Mouse (Mus musculus) midbrain, postnatal 0 days (tissue): ENCODE measurements around the gene Cdca3. TPM values are rescaled to one million over a fixed set of nuclear protein-coding genes. Genes with fewer than 3 reads are reported as not detected.
"Not testable (repeated sequence)": the region's sequence is repeated elsewhere in the genome, so short reads cannot be mapped to it uniquely, and the experiment has no call there.

Experiments used
- ATAC-seq: fragments of 200-750 bp; cut with Nextera tagmentation; 2 replicates; pipeline ENCODE4 v1.8.0; 2017; ENCODE audit warnings: moderate number of reproducible peaks, mild to moderate bottlenecking, moderate TSS enrichment, moderate library complexity; ENCODE audit not compliant: low FRiP score
- DNase-seq: peaks from one replicate; pipeline ENCODE4 v3.0.0-alpha.2; 2015; ENCODE audit warnings: low spot score
- H3K27ac ChIP-seq: fragments of 300-500 bp; sonication (generic); 2 replicates; pipeline ENCODE4 v1.5.1; 2014; ENCODE audit warnings: low read depth, mild to moderate bottlenecking, low read length, mixed read lengths
- H3K27me3 ChIP-seq: fragments of 300-500 bp; sonication (generic); 2 replicates; pipeline ENCODE4 v1.6.1; 2014; ENCODE audit warnings: low read length, control low read depth, mixed read lengths; ENCODE audit not compliant: insufficient read depth
- H3K36me3 ChIP-seq: fragments of 300-500 bp; sonication (generic); 2 replicates; pipeline ENCODE4 v1.6.1; 2014; ENCODE audit warnings: low read length, control low read depth, mixed read lengths; ENCODE audit not compliant: insufficient read depth
- H3K4me1 ChIP-seq: fragments of 300-500 bp; sonication (generic); 2 replicates; pipeline ENCODE4 v1.6.1; 2014; ENCODE audit warnings: mild to moderate bottlenecking, control low read depth, antibody characterized with exemption, low read length, mixed read lengths; ENCODE audit not compliant: insufficient read depth
- H3K4me2 ChIP-seq: fragments of 300-500 bp; sonication (generic); 2 replicates; pipeline ENCODE4 v1.6.1; 2014; ENCODE audit warnings: low read depth, mild to moderate bottlenecking, low read length, mixed read lengths; ENCODE audit not compliant: poor library complexity, severe bottlenecking
- H3K4me3 ChIP-seq: fragments of 300-500 bp; sonication (generic); 2 replicates; pipeline ENCODE4 v1.5.1; 2014; ENCODE audit warnings: low read depth, mild to moderate bottlenecking, low read length, moderate library complexity
- H3K9ac ChIP-seq: fragments of 300-500 bp; sonication (generic); replicated peaks from 2 replicates; pipeline ENCODE4 v1.6.1; 2014; ENCODE audit warnings: mild to moderate bottlenecking, low read length, moderate library complexity, mixed read lengths; ENCODE audit not compliant: poor library complexity, severe bottlenecking
- H3K9me3 ChIP-seq: fragments of 300-500 bp; sonication (generic); 2 replicates; pipeline ENCODE4 v1.6.1; 2016; ENCODE audit warnings: low read length, control low read depth
- CTCF ChIP-seq: IDR thresholded peaks from 2 replicates; pipeline ENCODE4 v1.5.1; 2016; ENCODE audit warnings: antibody characterized with exemption, mild to moderate bottlenecking
- WGBS: fragments of 180-500 bp; shearing (Covaris S2); extraction: QIAGEN DNeasy Blood & Tissue Kit; methylation state at CpG from one replicate; pipeline ENCODE4 v1.1.7; 2014; 5-methylcytosine and 5-hydroxymethylcytosine counted together
- polyA plus RNA-seq: library from polyadenylated mRNA; unstranded; fragments of >200 nt; fragmentation: Nextera tagmentation; extraction: Ambion mirVana; gene quantifications from 2 replicates; pipeline ENCODE4 v1.2.1, GENCODE M21; 2015
- total RNA-seq: library from RNA; depleted of rRNA; stranded (reverse); fragments of >200 nt; gene quantifications from 2 replicates; pipeline ENCODE4 v1.2.3, GENCODE M21; 2014

Gene Cdca3
- total and polyA plus RNA-seq, 2 experiments from 2014 or later = 16.0 to 16.7 TPM

- WGBS = 91% methylated on average over 4 of the region's 4 CpGs
- H3K27ac ChIP-seq = no peak overlapping the region
- H3K9ac ChIP-seq = no peak overlapping the region
- TF ChIP-seq CTCF = no peak
- H3K4me1 ChIP-seq = peaks cover 6% of the 10 kb centered on the region; the same call in 1 of the 2 replicates
- 0 out of 2 replicates have a peak, but pooled peaks cover 10% of the 10 kb centered on the region for H3K36me3 ChIP-seq
- H3K9me3 ChIP-seq = no peaks in the 10 kb centered on the region
- H3K4me3 ChIP-seq = no peak overlapping the region
- H3K4me2 ChIP-seq = no peak overlapping the region
- no peak for DNase-seq
- H3K27me3 ChIP-seq = no peaks in the 10 kb centered on the region
- no peak for ATAC-seq
These were observed 22.0 kb upstream of the Cdca3 start for GRCm38 (mm10) chr6:124807366-124807765.

- ATAC-seq = no peak
- Histone ChIP-seq H3K27me3 (no peaks in the 10 kb centered on the region), H3K9me3 (no peaks in the 10 kb centered on the region), H3K4me1 (peaks cover 9% of the 10 kb centered on the region; the same call in 1 of the 2 replicates), H3K4me2 (peak overlapping the region; percentile 69), H3K4me3 (peak overlapping the region; percentile 43), H3K27ac (no peak overlapping the region), H3K36me3 (0 out of 2 replicates have a peak, but pooled peaks cover 10% of the 10 kb centered on the region), H3K9ac (no peak overlapping the region)
- TF ChIP-seq CTCF = no peak
- DNase-seq = no peak
- 89% methylated on average over 6 of the region's 6 CpGs for WGBS
These were observed 21.4 kb upstream of the Cdca3 start for GRCm38 (mm10) chr6:124807986-124808357.

GRCm38 (mm10) chr6:124808358-124809012 lies 20.9 kb upstream of the Cdca3 start, which contains the start of gene Spsb2:
Spsb2 (plus strand) TSS chr6:124808661.
- ATAC-seq = peak; percentile 8; the same call in 1 of the 2 replicates

GRCm38 (mm10) chr6:124809052-124809774 lies 20.1 kb upstream of the Cdca3 start:
- peak; percentile 79 for TF ChIP-seq CTCF
- under 1% methylated on average over 32 of the region's 35 CpGs for WGBS
- Histone ChIP-seq H3K27me3 (no peaks in the 10 kb centered on the region), H3K9ac (peak overlapping the region; percentile 54), H3K9me3 (no peaks in the 10 kb centered on the region), H3K27ac (peak overlapping the region; percentile 69), H3K4me2 (peak overlapping the region; percentile 69), H3K4me3 (peak overlapping the region; percentile 43), H3K36me3 (0 out of 2 replicates have a peak, but pooled peaks cover 10% of the 10 kb centered on the region), H3K4me1 (peaks cover 10% of the 10 kb centered on the region; the same call in 1 of the 2 replicates)
- DNase-seq = peak; percentile 83
- no peak for ATAC-seq

More at GRCm38 (mm10) chr6:124808358-124809012, 20.9 kb upstream of the Cdca3 start, which contains the start of gene Spsb2:
- WGBS = 4% methylated on average over 29 of the region's 29 CpGs
- Histone ChIP-seq H3K4me1 (peaks cover 9% of the 10 kb centered on the region; the same call in 1 of the 2 replicates), H3K4me3 (peak within 1 kb of the TSS; percentile 43), H3K9me3 (no peaks in the 10 kb centered on the region), H3K9ac (peak within 1 kb of the TSS; percentile 54), H3K36me3 (0 out of 2 replicates have a peak, but pooled peaks cover 10% of the 10 kb centered on the region), H3K27ac (peak within 1 kb of the TSS; percentile 69), H3K27me3 (no peaks in the 10 kb centered on the region), H3K4me2 (peak within 1 kb of the TSS; percentile 69)
- no peak for TF ChIP-seq CTCF
- peak; percentile 58 for DNase-seq

DNA sequence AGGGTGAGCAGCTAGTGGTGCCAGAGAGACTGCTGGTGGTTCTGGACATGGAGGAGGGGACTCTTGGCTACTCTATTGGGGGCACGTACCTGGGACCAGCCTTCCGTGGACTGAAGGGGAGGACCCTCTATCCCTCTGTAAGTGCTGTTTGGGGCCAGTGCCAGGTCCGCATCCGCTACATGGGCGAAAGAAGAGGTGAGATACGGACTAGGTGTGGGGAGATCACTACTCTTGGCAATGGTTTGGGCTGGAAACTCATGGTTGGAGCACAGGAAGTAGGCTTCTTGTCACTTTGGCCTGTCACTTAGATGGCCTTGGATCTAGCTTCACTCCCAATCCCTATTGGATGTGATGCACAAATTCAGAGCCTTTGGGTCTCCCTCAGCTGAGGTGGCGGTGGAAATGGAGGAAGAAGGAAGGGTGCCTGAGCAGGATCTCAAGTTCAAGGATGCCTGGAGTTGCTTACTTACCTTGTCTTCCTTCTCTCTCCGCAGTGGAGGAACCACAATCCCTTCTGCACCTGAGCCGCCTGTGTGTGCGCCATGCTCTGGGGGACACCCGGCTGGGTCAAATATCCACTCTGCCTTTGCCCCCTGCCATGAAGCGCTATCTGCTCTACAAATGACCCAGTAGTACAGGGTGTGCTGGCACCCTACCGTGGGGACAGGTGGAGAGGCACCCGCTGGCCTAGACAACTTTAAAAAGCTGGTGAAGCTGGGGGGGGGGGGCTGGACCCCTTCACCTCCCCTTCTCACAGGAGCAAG lies 19.4 kb upstream of the Cdca3 start:
- WGBS = 46% methylated on average over 14 of the region's 14 CpGs
- Histone ChIP-seq H3K27ac (no peak overlapping the region), H3K9me3 (no peaks in the 10 kb centered on the region), H3K4me1 (peaks cover 14% of the 10 kb centered on the region), H3K4me2 (peak overlapping the region; percentile 69), H3K9ac (peak overlapping the region; percentile 54), H3K27me3 (no peaks in the 10 kb centered on the region), H3K4me3 (peak overlapping the region; percentile 43), H3K36me3 (0 out of 2 replicates have a peak, but pooled peaks cover 10% of the 10 kb centered on the region)
- ATAC-seq (no peak), DNase-seq (no peak)
- no peak for TF ChIP-seq CTCF

DNA sequence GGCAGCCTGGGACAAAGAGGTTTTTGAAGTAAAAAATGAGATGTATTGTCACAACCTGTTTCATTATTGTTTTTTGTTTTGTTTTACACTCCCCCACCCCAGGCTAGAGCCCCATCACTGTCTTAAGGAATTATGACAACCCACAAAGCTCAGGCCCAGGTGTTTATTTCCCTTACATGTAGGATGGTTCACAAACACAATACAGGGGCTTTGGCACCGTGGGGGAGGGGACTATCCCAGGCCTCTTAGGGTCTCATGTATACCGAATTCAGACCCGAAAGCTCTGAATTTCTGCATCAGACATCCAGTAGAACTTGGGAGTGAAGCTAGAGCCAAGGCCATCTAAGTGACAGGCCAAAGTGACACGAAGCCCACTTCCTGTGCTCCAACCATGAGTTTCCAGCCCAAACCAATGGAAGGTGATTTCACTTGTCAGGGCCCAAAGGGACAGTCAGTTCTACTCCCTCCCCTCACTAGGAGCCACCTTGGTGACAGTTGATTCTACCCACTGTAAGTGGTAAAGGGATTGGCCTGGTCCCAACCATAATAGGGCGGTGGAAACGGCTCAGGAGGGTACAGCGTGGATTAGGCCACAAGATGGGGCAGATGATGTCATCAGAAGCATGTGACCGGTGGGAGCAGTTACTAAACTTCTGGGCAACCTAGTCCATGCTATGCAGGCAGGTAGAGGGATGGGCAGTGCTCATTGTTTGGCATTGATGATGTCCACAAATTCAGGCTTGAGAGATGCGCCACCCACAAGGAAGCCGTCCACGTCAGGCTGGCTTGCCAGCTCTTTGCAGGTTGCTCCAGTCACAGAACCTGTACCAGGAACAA lies 18.6 kb upstream of the Cdca3 start:
- H3K4me3 ChIP-seq, H3K9me3 ChIP-seq, H3K4me2 ChIP-seq, H3K9ac ChIP-seq, ATAC-seq, H3K27me3 ChIP-seq, DNase-seq, H3K27ac ChIP-seq: not testable (repeated sequence)
- WGBS = 82% methylated on average over 11 of the region's 11 CpGs
- H3K36me3 ChIP-seq = 0 out of 2 replicates have a peak, but pooled peaks cover 15% of the 10 kb centered on the region
- peaks cover 14% of the 10 kb centered on the region for H3K4me1 ChIP-seq
